Mouse (Mus musculus): ENCODE measurements around the gene Glb1l2. TPM values are rescaled to one million over a fixed set of nuclear protein-coding genes. Genes with fewer than 3 reads are reported as not detected.

Glb1l2 gene
- total RNA-seq (2023), result not detected

DNA sequence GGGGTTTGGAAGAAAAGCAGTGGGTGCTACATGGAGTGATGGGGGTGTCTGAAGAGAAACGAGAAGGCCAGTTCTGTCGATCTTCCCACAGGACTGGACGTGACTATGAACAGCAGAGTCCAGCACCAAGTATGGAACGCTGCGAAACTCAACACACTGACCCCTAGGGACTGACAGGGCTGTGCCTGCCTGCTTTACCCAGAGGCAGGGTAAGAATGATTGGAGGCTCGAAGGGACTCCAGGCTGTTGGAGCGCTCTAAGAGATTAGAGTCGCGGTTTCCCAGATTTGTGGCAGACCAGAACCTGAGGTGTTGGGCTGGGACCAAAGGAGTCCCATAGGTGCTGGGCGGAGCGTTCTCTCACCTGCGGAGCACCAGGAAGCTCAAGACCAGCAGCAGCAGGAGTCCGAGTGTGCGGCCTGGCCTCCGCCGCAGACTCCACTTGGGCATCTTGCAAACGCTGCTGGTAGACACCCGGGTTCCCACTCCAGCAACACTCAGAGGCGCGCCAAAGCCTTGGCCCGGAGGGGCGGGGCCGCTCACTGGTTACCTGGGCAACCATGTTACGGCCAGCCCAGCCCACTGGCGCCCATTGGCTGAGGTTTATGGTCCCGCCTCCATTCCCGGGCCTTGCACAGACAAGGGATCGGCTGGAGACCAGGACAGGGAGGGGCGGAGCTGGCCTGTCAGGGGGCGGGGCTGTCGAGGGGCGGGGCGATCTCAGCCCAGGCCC is at the start of gene Glb1l2:
Gene Glb1l2, minus strand, starts transcription at position 534 of the 732 bp plus-strand sequence.

GRCm38 (mm10) chr9:26733206-26733891 is 72.9 kb downstream of the Glb1l2 start, which contains the start of gene B3gat1:
B3gat1 (plus strand) TSS chr9:26733728.

Other genes with a start within 250 kb of the Glb1l2 start
- gene B3gat1, start 72.7 kb downstream of the Glb1l2 start, total RNA-seq (2023), result not detected
- gene Glb1l3, start 54.4 kb upstream of the Glb1l2 start, total RNA-seq (2023), result not detected
- not detected for gene Gm1110, start 116.6 kb upstream of the Glb1l2 start, total RNA-seq (2023)
- gene Acad8, start 193.1 kb upstream of the Glb1l2 start, total RNA-seq (2023), result 10 to 100 TPM in 1 of 2 experiments, 1 to 10 TPM in 1; 9.1 to 13.9 TPM
- gene Thyn1, start 193.2 kb upstream of the Glb1l2 start, total RNA-seq (2023), result 10 to 100 TPM in 1 of 2 experiments, 1 to 10 TPM in 1; 9.5 to 11.6 TPM
- gene Vps26b, start 223.6 kb upstream of the Glb1l2 start, total RNA-seq (2023), result 1 to 10 TPM; 2.2 to 2.4 TPM
- 10 to 100 TPM; 16.4 to 17.0 TPM for gene Ncapd3, start 223.7 kb upstream of the Glb1l2 start, total RNA-seq (2023)

Measured in B cell, adult 67 days (primary cell).